Mouse (Mus musculus) ES-Bruce4 (cell line): ENCODE data around the gene Bsg.

ENCODE experiments used
- CTCF ChIP-seq: IDR thresholded peaks from one replicate; pipeline ENCODE4 v1.8.1; 2011; ENCODE audit warnings: low read depth, low read length
- EP300 ChIP-seq: IDR thresholded peaks from 2 replicates; pipeline ENCODE4 v1.6.1; 2011; ENCODE audit warnings: low read depth, low read length; ENCODE audit not compliant: insufficient read depth

- TF ChIP-seq CTCF: no peak
- 0 out of 2 replicates have a peak, but pooled peaks have one; percentile 33 for TF ChIP-seq EP300
Measured at GRCm38 (mm10) chr10:79661861-79662260, 42.4 kb upstream of the Bsg start.
